Comparison of ENCODE assay signal across 20 mouse cellular contexts in the genomic region with DNA sequence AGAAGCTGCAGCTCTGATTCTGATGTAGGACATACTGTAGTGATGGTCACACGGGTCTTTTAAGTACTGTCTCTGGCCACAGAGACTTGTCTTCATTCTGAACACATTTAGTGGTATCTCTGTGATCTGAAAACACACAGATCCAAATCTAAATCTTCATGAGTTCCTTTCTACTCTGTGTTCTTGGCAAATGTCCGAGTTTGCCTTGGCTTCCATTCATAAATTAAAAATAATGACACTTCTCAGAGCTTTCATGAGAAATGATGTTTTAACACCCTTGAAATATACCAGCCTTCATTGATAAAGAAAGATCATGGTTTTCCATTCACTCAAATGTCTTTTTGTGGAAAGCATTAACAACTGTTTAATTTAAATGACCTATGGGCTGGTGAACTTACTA.
"Had no signal": no experiment of that assay in that cellular context is flagged by ENCODE, and none has a peak within 500 bp of the region (broad histone marks: within the 10 kb centered on the region; RNA-seq: fewer than 3 reads in every experiment).

No protein-coding gene starts in this region.

- H3K4me2 ChIP-seq: heart, embryonic 12.5 days; hindbrain, embryonic 12.5 days; hindbrain, embryonic 14.5 days; kidney, embryonic 15.5 days; limb, embryonic 13.5 days; limb, embryonic 15.5 days; liver, embryonic 12.5 days had no signal

- H3K4me1 ChIP-seq: heart, embryonic 10.5 days; heart, embryonic 12.5 days; hindbrain, embryonic 12.5 days; kidney, embryonic 15.5 days; limb, embryonic 13.5 days; limb, embryonic 15.5 days; liver, embryonic 12.5 days had no signal

- H3K9me3 ChIP-seq: heart, embryonic 10.5 days; heart, embryonic 12.5 days; hindbrain, embryonic 12.5 days; kidney, embryonic 15.5 days; limb, embryonic 13.5 days; limb, embryonic 15.5 days; liver, embryonic 12.5 days had no signal

- H3K9ac ChIP-seq: heart, embryonic 12.5 days; hindbrain, embryonic 12.5 days; hindbrain, embryonic 14.5 days; kidney, embryonic 15.5 days; limb, embryonic 13.5 days; limb, embryonic 15.5 days; liver, embryonic 12.5 days; liver, embryonic 14.5 days had no signal

- DNase-seq: gastrocnemius, postnatal 14 days; gastrocnemius, postnatal 36 days; heart, adult 18-20 months; heart, postnatal 10 days; heart, postnatal 36 days; kidney, adult 11 months; kidney, adult 2 months; kidney, adult 9 months; kidney, postnatal 14 days; kidney, postnatal 36 days had no signal

- ATAC-seq: liver, embryonic 12.5 days had no signal

- H3K36me3 ChIP-seq: heart, embryonic 10.5 days; heart, embryonic 12.5 days; hindbrain, embryonic 12.5 days; kidney, embryonic 15.5 days; limb, embryonic 13.5 days; limb, embryonic 15.5 days; liver, embryonic 12.5 days had no signal

- H3K27ac ChIP-seq: heart, embryonic 10.5 days; hindbrain, embryonic 12.5 days; hindbrain, embryonic 14.5 days; kidney, embryonic 15.5 days; kidney, postnatal 0 days; limb, embryonic 13.5 days; limb, embryonic 15.5 days; liver, embryonic 12.5 days; liver, embryonic 14.5 days had no signal

- H3K4me3 ChIP-seq: heart, embryonic 10.5 days; heart, embryonic 12.5 days; hindbrain, embryonic 12.5 days; kidney, embryonic 15.5 days; limb, embryonic 13.5 days; limb, embryonic 15.5 days; liver, embryonic 12.5 days had no signal

- H3K27me3 ChIP-seq: heart, embryonic 12.5 days; hindbrain, embryonic 12.5 days; kidney, embryonic 15.5 days; limb, embryonic 13.5 days; limb, embryonic 15.5 days; liver, embryonic 12.5 days had no signal
